Mouse (Mus musculus) induced T-regulatory cell, adult 2 months (primary cell): ENCODE data around the gene Gng7.
"Not testable (repeated sequence)": the region's sequence is repeated elsewhere in the genome, so short reads cannot be mapped to it uniquely, and the experiment has no call there.

Experiments used
- DNase-seq: peaks from one replicate; pipeline ENCODE4 v3.0.0-alpha.2; 2012; ENCODE audit warnings: low read depth

Gng7 gene

GRCm38 (mm10) chr10:80994621-80995020, 20.1 kb downstream of the Gng7 start:
- no peak for DNase-seq

- no peak for DNase-seq
Observed at GRCm38 (mm10) chr10:80993276-80993675, 21.5 kb downstream of the Gng7 start.

- no peak for DNase-seq
Observed at GRCm38 (mm10) chr10:80991945-80992344, 22.8 kb downstream of the Gng7 start.

- DNase-seq = peak; percentile 83
Observed at GRCm38 (mm10) chr10:80991007-80991406, 23.7 kb downstream of the Gng7 start.

- DNase-seq = peak; percentile 61
Observed at GRCm38 (mm10) chr10:80990406-80990805, 24.3 kb downstream of the Gng7 start.

DNA sequence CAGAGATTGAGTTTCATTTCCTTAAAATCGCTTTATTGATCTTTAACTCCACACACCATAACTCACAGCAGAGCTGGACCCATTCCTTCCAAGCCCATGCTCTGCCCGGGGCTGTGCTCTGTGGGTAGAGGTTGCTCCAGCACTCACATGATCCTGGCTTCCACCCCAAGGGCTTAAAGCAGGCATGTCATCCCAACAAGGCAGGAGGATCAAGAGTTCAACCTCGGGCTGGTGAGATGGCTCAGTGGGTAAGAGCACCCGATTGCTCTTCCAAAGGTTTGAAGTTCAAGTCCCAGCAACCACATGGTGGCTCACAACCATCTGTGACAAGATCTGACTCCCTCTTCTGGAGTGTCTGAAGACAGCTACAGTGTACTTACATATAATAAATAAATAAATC, 24.9 kb downstream of the Gng7 start:
- DNase-seq = not testable (repeated sequence)

DNA sequence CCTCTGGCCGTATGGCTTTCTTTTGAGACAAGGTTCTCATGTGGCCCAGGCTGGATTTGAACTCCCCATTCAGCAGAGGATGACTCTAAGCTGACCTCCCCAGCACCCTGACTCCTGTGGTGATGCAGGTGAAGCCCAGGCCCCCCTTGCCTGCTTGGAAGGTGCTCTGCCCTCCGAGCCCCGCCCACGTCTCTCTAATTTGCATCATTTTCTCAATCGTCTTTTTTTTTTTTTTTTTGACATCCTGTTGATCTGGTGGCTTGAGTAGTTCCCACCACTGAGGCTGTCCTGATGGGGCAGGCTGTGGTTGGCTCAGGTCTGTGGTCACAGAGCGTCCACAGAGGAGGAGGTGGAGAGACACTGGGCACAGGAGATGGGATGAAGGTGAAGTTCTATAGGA, 25.3 kb downstream of the Gng7 start:
- peak; percentile 86 for DNase-seq

GRCm38 (mm10) chr10:80987709-80988441, 26.9 kb downstream of the Gng7 start:
- peak; percentile 90 for DNase-seq

DNA sequence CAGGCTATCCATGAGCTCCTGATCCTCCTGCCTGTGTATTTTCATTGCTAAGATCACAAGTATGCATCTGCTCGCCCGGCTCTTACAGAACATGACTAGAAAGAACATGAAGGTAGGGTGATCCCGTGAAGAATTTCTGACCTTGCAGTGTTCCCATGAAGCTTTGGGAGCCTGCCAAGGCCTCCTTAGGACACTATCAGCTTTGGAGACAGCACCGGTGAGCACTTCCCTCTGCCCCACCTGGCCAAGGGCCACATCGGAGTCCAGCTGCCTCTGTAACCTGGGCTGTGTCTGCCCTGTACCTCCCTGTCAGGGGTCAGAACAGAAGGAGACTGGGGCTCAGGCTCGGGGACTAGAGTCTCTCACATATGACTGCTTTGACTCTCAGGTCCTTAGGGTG, 28.0 kb downstream of the Gng7 start:
- peak; percentile 33 for DNase-seq

DNA sequence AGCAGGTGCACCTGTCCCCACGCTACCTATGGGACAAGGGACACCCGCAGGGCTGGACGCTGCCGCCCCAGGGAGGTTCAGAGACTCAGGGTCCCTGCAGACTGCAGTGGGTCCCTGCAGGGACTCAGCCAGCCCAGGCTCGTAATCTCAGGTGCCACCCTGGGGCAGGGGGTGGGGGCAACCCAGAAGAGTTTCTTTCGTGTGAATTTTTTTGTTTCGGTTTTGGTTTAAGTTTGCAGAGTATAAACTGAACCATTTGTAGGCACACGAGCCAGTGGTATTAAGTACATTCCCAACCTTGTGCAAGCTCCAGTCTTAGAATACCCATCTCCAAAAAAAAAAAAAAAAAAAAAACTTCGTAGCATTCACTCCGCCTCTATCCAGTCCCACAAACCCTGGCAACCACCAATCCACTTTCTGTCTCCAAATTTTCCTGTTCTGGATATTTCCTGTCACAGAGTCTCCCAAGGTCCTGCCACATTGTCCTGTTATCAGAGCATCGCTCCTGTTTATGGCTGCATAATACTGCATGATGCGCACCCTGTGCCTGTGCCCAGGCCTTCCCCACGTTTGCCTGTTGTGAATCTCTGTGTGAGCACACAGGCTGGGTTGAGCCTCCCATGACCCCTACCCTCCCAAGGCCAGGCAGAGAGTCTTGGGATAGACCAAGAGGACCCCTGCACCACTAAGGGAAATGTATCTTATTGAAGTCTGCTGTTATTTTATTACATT, 28.6 kb downstream of the Gng7 start:
- DNase-seq = peak; percentile 83

GRCm38 (mm10) chr10:80985241-80985969, 29.3 kb downstream of the Gng7 start:
- peak; percentile 84 for DNase-seq

- no peak for DNase-seq
Observed at GRCm38 (mm10) chr10:80984223-80984622, 30.5 kb downstream of the Gng7 start.

DNA sequence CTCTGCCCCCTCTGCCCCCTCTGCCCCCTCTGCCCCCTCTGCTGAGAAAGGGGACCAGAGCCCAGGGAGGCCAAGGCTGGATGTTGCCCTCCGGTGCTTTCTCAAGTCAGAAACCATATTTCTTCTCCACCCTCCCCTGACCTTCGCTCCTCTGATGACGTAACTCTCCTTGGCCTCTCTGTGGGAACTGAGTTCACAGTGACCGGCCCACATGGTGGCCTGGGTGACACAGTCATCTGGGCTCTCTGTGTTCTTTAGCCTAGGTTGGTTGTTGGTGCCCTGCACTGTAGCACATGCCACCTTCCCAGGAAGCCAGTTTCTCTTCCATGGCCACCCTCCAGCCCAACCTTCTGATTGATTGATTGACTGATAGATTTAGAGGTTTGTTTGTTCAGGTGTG, 32.4 kb downstream of the Gng7 start:
- no peak for DNase-seq

GRCm38 (mm10) chr10:80981564-80982112, 33.1 kb downstream of the Gng7 start:
- DNase-seq = peak; percentile 49

DNA sequence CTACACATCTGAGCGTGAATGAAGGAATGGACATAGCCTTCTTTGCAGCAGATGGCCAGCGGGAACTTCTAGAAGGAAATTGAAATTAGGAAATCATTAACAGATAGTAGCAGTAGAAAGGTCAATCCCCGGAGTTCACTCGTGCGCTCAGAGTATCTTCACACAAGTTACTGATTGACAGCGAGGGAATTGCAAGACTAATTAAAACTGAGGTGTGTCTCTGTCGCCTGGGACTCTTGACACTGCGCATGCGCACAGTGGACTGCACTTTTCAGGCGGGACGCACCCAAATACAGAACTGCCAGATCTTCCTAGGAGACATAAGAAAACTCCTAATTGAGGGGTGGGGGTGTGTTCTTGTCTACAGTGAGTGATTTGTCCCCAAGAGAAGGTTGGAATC, 39.3 kb downstream of the Gng7 start:
- no peak for DNase-seq

GRCm38 (mm10) chr10:80973722-80974121, 41.0 kb downstream of the Gng7 start:
- DNase-seq = no peak

DNA sequence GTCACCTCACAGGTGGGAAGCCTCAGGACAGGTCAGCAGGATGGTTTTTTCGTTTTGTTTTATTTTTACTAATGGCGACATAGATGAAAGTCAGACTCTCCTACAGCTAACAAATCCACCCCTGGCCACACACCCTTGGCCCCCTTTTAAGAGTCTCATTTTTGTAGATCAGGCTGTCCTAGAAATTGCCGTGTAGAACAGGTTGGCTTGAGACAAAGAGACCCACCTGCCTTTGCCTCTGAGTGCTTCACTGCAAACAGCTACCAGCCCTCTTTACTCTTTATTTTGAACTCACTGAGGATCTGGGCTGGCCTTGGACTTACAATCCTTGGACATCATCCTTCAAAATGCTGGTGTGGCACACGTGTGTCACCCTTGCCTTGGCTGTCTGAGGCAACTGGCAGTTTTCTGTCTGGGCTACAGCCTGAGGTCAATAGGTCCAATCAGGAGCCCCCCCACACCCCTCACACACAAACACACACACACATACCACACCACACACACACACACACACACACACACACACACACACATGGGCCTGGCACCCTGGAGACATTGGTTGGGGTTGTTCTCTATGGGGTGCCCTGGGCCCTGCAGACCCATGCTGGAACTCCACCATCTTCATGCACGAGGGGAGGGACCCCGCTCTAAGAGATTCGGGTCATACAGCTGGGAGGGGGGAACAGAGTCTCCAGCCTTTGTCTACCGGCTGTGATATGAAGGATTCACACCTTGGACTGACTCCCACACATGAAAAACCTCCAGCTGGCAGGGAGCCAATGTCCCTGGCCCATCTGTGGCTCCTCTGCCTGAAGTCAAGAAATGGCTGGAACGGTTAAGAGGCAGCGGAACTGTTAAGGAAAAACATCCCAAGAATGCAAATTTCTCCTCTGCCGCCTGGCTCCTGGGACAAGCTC, 42.4 kb downstream of the Gng7 start:
- DNase-seq = no peak

- no peak for DNase-seq
Observed at GRCm38 (mm10) chr10:80971533-80971932, 43.2 kb downstream of the Gng7 start.

GRCm38 (mm10) chr10:80970159-80970558, 44.6 kb downstream of the Gng7 start:
- no peak for DNase-seq

DNA sequence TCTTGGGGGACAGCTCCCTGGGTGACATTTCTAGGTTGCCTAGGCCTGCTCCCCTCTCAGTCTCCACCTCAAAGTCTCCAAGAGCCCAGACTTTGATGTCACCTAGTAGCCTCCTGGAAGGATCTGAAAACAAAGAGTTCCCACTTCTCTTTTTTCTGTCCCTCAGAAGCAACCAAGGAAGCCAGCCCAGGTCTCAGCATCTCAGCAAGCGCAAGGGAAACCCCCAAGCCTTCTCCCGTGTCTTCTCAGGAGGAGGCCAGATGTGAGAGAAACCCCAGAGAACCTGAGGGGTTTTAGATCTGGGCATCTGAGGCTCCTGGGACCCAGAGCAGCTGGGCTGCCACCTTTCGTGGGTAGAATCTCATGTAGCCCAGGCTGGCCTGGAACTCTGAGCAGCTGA, 45.4 kb downstream of the Gng7 start:
- no peak for DNase-seq

- no peak for DNase-seq
Observed at GRCm38 (mm10) chr10:80968106-80968505, 46.6 kb downstream of the Gng7 start.
